Comparison of ENCODE assay signal across 8 mouse cellular contexts in the genomic region with DNA sequence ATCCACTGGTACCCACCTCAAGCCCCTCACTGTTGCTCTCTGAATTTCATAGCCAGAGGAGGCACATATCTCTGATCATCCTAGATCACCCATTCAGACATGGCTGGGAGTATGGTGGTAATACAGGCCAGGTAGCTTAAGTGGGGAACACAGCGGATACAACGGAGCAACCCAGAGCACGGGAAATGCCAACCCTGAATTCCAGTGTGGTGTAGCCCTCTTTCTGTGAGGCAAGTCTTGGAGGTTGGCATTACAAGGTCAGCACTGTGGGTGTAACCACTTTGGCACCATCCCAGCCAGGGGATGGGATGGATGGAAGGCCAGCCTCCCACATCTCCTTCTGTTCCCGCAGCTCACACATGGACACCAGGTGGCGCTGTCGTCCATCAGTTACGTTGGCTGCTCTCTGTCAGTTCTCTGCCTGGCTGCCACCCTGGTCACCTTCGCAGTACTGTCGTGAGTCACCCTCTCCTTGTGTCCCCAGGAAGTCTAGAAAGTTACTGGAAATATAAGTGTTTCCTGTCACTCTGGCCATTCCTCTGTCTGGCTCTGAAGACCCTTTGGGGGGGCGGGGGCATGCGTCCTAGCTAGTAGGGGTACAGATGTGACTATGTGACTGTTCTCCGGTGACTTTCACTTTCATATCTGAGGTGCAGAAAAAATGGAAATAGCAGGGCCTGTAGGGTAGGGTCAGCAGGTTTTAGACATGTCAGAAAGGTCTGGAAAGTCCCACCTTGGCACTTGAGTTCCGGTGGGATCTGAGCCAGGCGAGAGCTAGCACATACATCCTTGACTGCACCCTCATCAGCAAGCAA.
A peak's percentile ranks its signal among the peaks of the same experiment; 100 is the strongest.
DNase-seq lines count a peak whose midpoint lies in the region; ATAC-seq and TF ChIP-seq lines count a peak whose summit lies in the region.

No protein-coding gene starts in this region.

- H3K27ac ChIP-seq in cortical plate, adult 2 months (ENCODE audit: insufficient read depth, low read length) = no peak overlapping the region
- H3K27ac ChIP-seq in intestine, embryonic 14.5 days (ENCODE audit: low read depth) = no peak overlapping the region

- intact Hi-C loops in gastrocnemius, postnatal 14 days (cut with DNase I; ENCODE audit: low total_unique reads) = loop anchor here (2.0 to 10.0 kb wide), 2 partner anchors 187 to 417 kb away; no protein-coding TSS in a partner anchor
- intact Hi-C loops in left cerebral cortex, postnatal 10 days (cut with DNase I) = loop anchor here (1.0 to 5.0 kb wide), 3 partner anchors 116 to 416 kb away; a partner anchor contains a TSS

- H3K27me3 ChIP-seq in intestine, embryonic 14.5 days (replicated peaks; ENCODE audit: control insufficient read depth, insufficient read depth, low read length) = no peaks in the 10 kb centered on the region

- peak; percentile 98 for TF ChIP-seq CTCF in cortical plate, adult 2 months (IDR thresholded peaks at IDR 0.05; ENCODE audit: extremely low read depth, insufficient read depth, low read length)

- peak; percentile 80 for DNase-seq in gastrocnemius, postnatal 14 days
- peak; percentile 93 for DNase-seq in intestine, embryonic 14.5 days (ENCODE audit: low spot score)
- DNase-seq in left cerebral cortex, postnatal 10 days (ENCODE audit: extremely low spot score in 1 of 2, low spot score in 2 of 2) = peak; percentile 83 to 88
- peak; percentile 88 to 92 for DNase-seq in right cerebral cortex, postnatal 10 days (ENCODE audit: low spot score in 2 of 2)
- DNase-seq in urinary bladder, postnatal 14 days (ENCODE audit: low spot score) = peak; percentile 88

- TF ChIP-seq POLR2A in cortical plate, adult 2 months (IDR thresholded peaks at IDR 0.05; ENCODE audit: extremely low read depth, insufficient read depth, low read length) = no peak

- WGBS in intestine, embryonic 14.5 days = 51% methylated on average over 14 of the region's 14 CpGs

- no peak overlapping the region for H3K4me2 ChIP-seq in intestine, embryonic 14.5 days (ENCODE audit: low read length)

- no peaks in the 10 kb centered on the region for H3K36me3 ChIP-seq in intestine, embryonic 14.5 days (ENCODE audit: control insufficient read depth, insufficient read depth, low read length)

- H3K9me3 ChIP-seq in intestine, embryonic 14.5 days (ENCODE audit: control insufficient read depth, low read length) = no peaks in the 10 kb centered on the region

- no peaks in the 10 kb centered on the region; the same call in none of the 2 replicates for H3K4me1 ChIP-seq in cortical plate, adult 2 months (ENCODE audit: control insufficient read depth, insufficient read depth, low read length)
- no peaks in the 10 kb centered on the region for H3K4me1 ChIP-seq in intestine, embryonic 14.5 days (replicated peaks; ENCODE audit: control insufficient read depth, insufficient read depth, low read length)

- no peak overlapping the region for H3K9ac ChIP-seq in intestine, embryonic 14.5 days (ENCODE audit: low read length)

- peak; percentile 78 for ATAC-seq in activated CD4-positive, CD25-positive, alpha-beta regulatory T cell, adult 4 months
- ATAC-seq in intestine, embryonic 14.5 days (replicated peaks; ENCODE audit: low FRiP score, low TSS enrichment, low read depth) = peak; percentile 83
- peak; percentile 93 for ATAC-seq in megakaryocyte progenitor cell, adult 5-6 weeks (replicated peaks; ENCODE audit: poor library complexity)

- H3K4me3 ChIP-seq in cortical plate, adult 2 months (ENCODE audit: insufficient read depth, low read length) = no peak overlapping the region
- no peak overlapping the region for H3K4me3 ChIP-seq in intestine, embryonic 14.5 days (ENCODE audit: low read depth, low read length)
